Comparison of ENCODE assay signal across 10 mouse cellular contexts in genomic region chr19:44754461-44755377, GRCm38 (mm10). TPM values are rescaled to one million over a fixed set of nuclear protein-coding genes. Genes with fewer than 3 reads are reported as not detected.
DNase-seq lines count a peak whose midpoint lies in the region; ATAC-seq and TF ChIP-seq lines count a peak whose summit lies in the region.
"Had no signal": no experiment of that assay in that cellular context is flagged by ENCODE, and none has a peak within 500 bp of the region (broad histone marks: within the 10 kb centered on the region; RNA-seq: fewer than 3 reads in every experiment).

No protein-coding gene starts in this region.

- H3K27me3 ChIP-seq in embryonic facial prominence, embryonic 10.5 days (replicated peaks; ENCODE audit: low read depth, poor library complexity, severe bottlenecking) = peaks cover 100% of the 10 kb centered on the region
- H3K27me3 ChIP-seq in hindbrain, embryonic 15.5 days = peaks cover 58% of the 10 kb centered on the region
- peaks cover 100% of the 10 kb centered on the region for H3K27me3 ChIP-seq in liver, embryonic 14.5 days (ENCODE audit: control insufficient read depth, insufficient read depth, low read length)
- H3K27me3 ChIP-seq in small intestine, adult 2 months (ENCODE audit: control insufficient read depth, insufficient read depth, low read length) = peaks cover 92% of the 10 kb centered on the region

- H3K4me1 ChIP-seq in embryonic facial prominence, embryonic 10.5 days = peaks cover 61% of the 10 kb centered on the region
- peaks cover 53% of the 10 kb centered on the region for H3K4me1 ChIP-seq in hindbrain, embryonic 15.5 days (replicated peaks)
- no peaks in the 10 kb centered on the region for H3K4me1 ChIP-seq in liver, embryonic 14.5 days (replicated peaks; ENCODE audit: control insufficient read depth in 2 of 2, insufficient read depth in 2 of 2, low read length in 1 of 2)
- H3K4me1 ChIP-seq in small intestine, adult 2 months (ENCODE audit: control insufficient read depth, insufficient read depth, insufficient read length, low read length) = peaks cover 23% of the 10 kb centered on the region

- H3K9ac ChIP-seq in hindbrain, embryonic 15.5 days = no peak overlapping the region
- no peak overlapping the region for H3K9ac ChIP-seq in liver, embryonic 14.5 days (replicated peaks)
- H3K9ac ChIP-seq: embryonic facial prominence, embryonic 12.5 days had no signal

- peak; percentile 70 for DNase-seq in left cerebral cortex, postnatal 4 days
- DNase-seq in left cerebral cortex, adult 11 months (ENCODE audit: low spot score) = no peak
- DNase-seq in ZHBTc4 (ENCODE audit: low read depth, low spot score) = peak; percentile 85
- peak; percentile 79 for DNase-seq in embryonic facial prominence, embryonic 10.5 days (ENCODE audit: low spot score)
- DNase-seq in liver, embryonic 14.5 days (ENCODE audit: low read depth in 3 of 3, low spot score in 3 of 3) = no peak

- no peak for TF ChIP-seq EP300 in liver, embryonic 14.5 days (IDR thresholded peaks at IDR 0.05; ENCODE audit: low read depth)

- H3K27ac ChIP-seq in embryonic facial prominence, embryonic 10.5 days (replicated peaks) = no peak overlapping the region
- peak overlapping the region; percentile 80 for H3K27ac ChIP-seq in hindbrain, embryonic 15.5 days (replicated peaks)
- no peak overlapping the region for H3K27ac ChIP-seq in liver, embryonic 14.5 days
- H3K27ac ChIP-seq in small intestine, adult 2 months (ENCODE audit: insufficient read depth, low read depth, low read length) = no peak overlapping the region
- H3K27ac ChIP-seq: embryonic facial prominence, embryonic 12.5 days; macrophage had no signal

- no peak for ATAC-seq in hindbrain, embryonic 15.5 days (ENCODE audit: low FRiP score, low read depth)
- no peak for ATAC-seq in liver, embryonic 14.5 days (ENCODE audit: insufficient read depth)
- no peak for ATAC-seq in megakaryocyte-erythroid progenitor cell, adult 5-6 weeks (replicated peaks; ENCODE audit: low FRiP score, low TSS enrichment, poor library complexity, severe bottlenecking)

- under 1% methylated on average over 16 of the region's 16 CpGs for WGBS in embryonic facial prominence, embryonic 10.5 days
- under 1% methylated on average over 16 of the region's 16 CpGs for WGBS in hindbrain, embryonic 15.5 days
- WGBS in liver, embryonic 14.5 days (ENCODE audit: insufficient replicate concordance) = 4% methylated on average over 16 of the region's 16 CpGs
- 3% methylated on average over 16 of the region's 16 CpGs for WGBS in small intestine, adult 2 months

- no peaks in the 10 kb centered on the region for H3K36me3 ChIP-seq in embryonic facial prominence, embryonic 10.5 days (replicated peaks)
- no peaks in the 10 kb centered on the region for H3K36me3 ChIP-seq in hindbrain, embryonic 15.5 days
- H3K36me3 ChIP-seq in liver, embryonic 14.5 days (replicated peaks; ENCODE audit: control insufficient read depth, insufficient read depth, low read depth) = no peaks in the 10 kb centered on the region
- H3K36me3 ChIP-seq in small intestine, adult 2 months (ENCODE audit: control insufficient read depth, insufficient read depth, low read length) = no peaks in the 10 kb centered on the region
- H3K36me3 ChIP-seq: embryonic facial prominence, embryonic 12.5 days had no signal

- H3K9me3 ChIP-seq in embryonic facial prominence, embryonic 10.5 days = no peaks in the 10 kb centered on the region
- H3K9me3 ChIP-seq in hindbrain, embryonic 15.5 days = no peaks in the 10 kb centered on the region
- H3K9me3 ChIP-seq in liver, embryonic 14.5 days (ENCODE audit: control insufficient read depth, low read length) = no peaks in the 10 kb centered on the region
- H3K9me3 ChIP-seq: embryonic facial prominence, embryonic 12.5 days had no signal

- intact Hi-C loops in left cerebral cortex, postnatal 4 days (cut with DNase I) = loop anchor here (5.0 to 10.0 kb wide), 2 partner anchors 140 to 172 kb away; no protein-coding TSS in a partner anchor

- peak overlapping the region; percentile 58 for H3K4me3 ChIP-seq in embryonic facial prominence, embryonic 10.5 days
- H3K4me3 ChIP-seq in hindbrain, embryonic 15.5 days = peak overlapping the region; percentile 40
- H3K4me3 ChIP-seq in liver, embryonic 14.5 days (ENCODE audit: insufficient read depth in 1 of 2, low read depth in 2 of 2, low read length in 2 of 2) = no peak overlapping the region
- no peak overlapping the region for H3K4me3 ChIP-seq in small intestine, adult 2 months (ENCODE audit: low read depth, low read length)

- H3K4me2 ChIP-seq in hindbrain, embryonic 15.5 days = peak overlapping the region; percentile 52
- H3K4me2 ChIP-seq in liver, embryonic 14.5 days (ENCODE audit: low read depth) = no peak overlapping the region

- no peak for TF ChIP-seq POLR2A in small intestine, adult 2 months (IDR thresholded peaks at IDR 0.05; ENCODE audit: low read depth, low read length)

- peak; percentile 73 for TF ChIP-seq CTCF in liver, embryonic 14.5 days (IDR thresholded peaks at IDR 0.05; ENCODE audit: low read depth)
- peak; percentile 41; the same call in 1 of the 2 replicates for TF ChIP-seq CTCF in small intestine, adult 2 months (IDR thresholded peaks at IDR 0.05; ENCODE audit: extremely low read depth, insufficient read length, insufficient replicate concordance, low read depth, low read length)

RNA-seq across cellular contexts. Expression of gene Pax2, which starts 1.1 kb away (rescaled TPM):
- total RNA-seq in left cerebral cortex, postnatal 4 days (2021) = under 1 TPM; 0.26 to 0.36 TPM
- polyA plus RNA-seq in embryonic facial prominence, embryonic 10.5 days (2016; fragmentation: Nextera tagmentation; extraction: Ambion mirVana) = 1.00 and 1.8 TPM in 2 replicates
- 12.3 and 15.5 TPM in 2 replicates for polyA plus RNA-seq in hindbrain, embryonic 15.5 days (2015; fragmentation: Nextera tagmentation; extraction: Ambion mirVana)
- 0.02 TPM in 1 of 2 replicates, not detected in the other for polyA plus RNA-seq in liver, embryonic 14.5 days (2012; rRNA removed)
- polyA plus RNA-seq in liver, embryonic 14.5 days (2014; fragmentation: Nextera tagmentation; extraction: Ambion mirVana) = not detected in 2 replicates
- polyA plus RNA-seq in small intestine, adult 2 months (2012; rRNA removed) = not detected in 2 replicates
- total RNA-seq in megakaryocyte-erythroid progenitor cell, adult 5-6 weeks (2014; fragmentation: Nextera tagmentation) = not detected in 2 replicates
- not detected in 2 replicates for total RNA-seq in megakaryocyte-erythroid progenitor cell, adult 5-6 weeks (2017)
- polyA plus RNA-seq: macrophage had no signal

Comparison
In these comparisons a context has a peak if more than half of its experiments do, and no peak if none do; other contexts are left out.
1. DNase-seq: peak in left cerebral cortex, postnatal 4 days (single experiment), ZHBTc4 (single experiment) and embryonic facial prominence, embryonic 10.5 days (single experiment); none in left cerebral cortex, adult 11 months (single experiment) and liver, embryonic 14.5 days (0 of 3).
2. H3K4me3 ChIP-seq: peak in embryonic facial prominence, embryonic 10.5 days (single experiment) and hindbrain, embryonic 15.5 days (single experiment); none in liver, embryonic 14.5 days (0 of 2) and small intestine, adult 2 months (single experiment).